Mouse (Mus musculus) G1E-ER4 (cell line): ENCODE data around the gene Ift22. TPM values are rescaled to one million over a fixed set of nuclear protein-coding genes. Genes with fewer than 3 reads are reported as not detected.

Experiments used
- GATA1 ChIP-seq: IDR thresholded peaks from one replicate; pipeline ENCODE4 v1.8.0; 2012; ENCODE audit warnings: low read length, inconsistent platforms
- polyA plus RNA-seq: library from polyadenylated mRNA; stranded (reverse); fragments of >175 nt; gene quantifications from 2 replicates; pipeline ENCODE4 v1.2.3, GENCODE M21; 2012

Gene Ift22
- polyA plus RNA-seq, 1 experiment: 4.9 TPM

- no peak for TF ChIP-seq GATA1
These were observed 25.0 kb downstream of the Ift22 start for GRCm38 (mm10) chr5:136932956-136933355.

GRCm38 (mm10) chr5:136933930-136934329, 26.0 kb downstream of the Ift22 start:
- TF ChIP-seq GATA1: no peak

- TF ChIP-seq GATA1: no peak
These were observed 28.1 kb downstream of the Ift22 start for GRCm38 (mm10) chr5:136935905-136936695.

- no peak for TF ChIP-seq GATA1
These were observed 28.8 kb downstream of the Ift22 start for GRCm38 (mm10) chr5:136936750-136937149.

GRCm38 (mm10) chr5:136937621-136938020, 29.7 kb downstream of the Ift22 start:
- no peak for TF ChIP-seq GATA1

- no peak for TF ChIP-seq GATA1
These were observed 31.3 kb downstream of the Ift22 start for GRCm38 (mm10) chr5:136939284-136939683.

GRCm38 (mm10) chr5:136940845-136941560, 33.1 kb downstream of the Ift22 start:
- TF ChIP-seq GATA1: no peak

GRCm38 (mm10) chr5:136942781-136943180, 34.8 kb downstream of the Ift22 start:
- TF ChIP-seq GATA1: no peak

GRCm38 (mm10) chr5:136943382-136943781, 35.4 kb downstream of the Ift22 start:
- TF ChIP-seq GATA1: no peak

GRCm38 (mm10) chr5:136945084-136945483, 37.1 kb downstream of the Ift22 start:
- TF ChIP-seq GATA1: no peak

GRCm38 (mm10) chr5:136947874-136948273, 39.9 kb downstream of the Ift22 start:
- TF ChIP-seq GATA1: no peak

GRCm38 (mm10) chr5:136950521-136950920, 42.6 kb downstream of the Ift22 start:
- TF ChIP-seq GATA1: no peak

- TF ChIP-seq GATA1: no peak
These were observed 44.2 kb downstream of the Ift22 start for GRCm38 (mm10) chr5:136952153-136952552.

- TF ChIP-seq GATA1: no peak
These were observed 45.1 kb downstream of the Ift22 start, which contains the start of gene Fis1 for GRCm38 (mm10) chr5:136953015-136953414. Fis1 (plus strand) TSS chr5:136953275.

- TF ChIP-seq GATA1: no peak
These were observed 45.5 kb downstream of the Ift22 start for GRCm38 (mm10) chr5:136953440-136953951.

GRCm38 (mm10) chr5:136955622-136956021, 47.7 kb downstream of the Ift22 start:
- TF ChIP-seq GATA1: no peak
